ENCODE assay signal across 31 mouse cellular contexts in the genomic region with DNA sequence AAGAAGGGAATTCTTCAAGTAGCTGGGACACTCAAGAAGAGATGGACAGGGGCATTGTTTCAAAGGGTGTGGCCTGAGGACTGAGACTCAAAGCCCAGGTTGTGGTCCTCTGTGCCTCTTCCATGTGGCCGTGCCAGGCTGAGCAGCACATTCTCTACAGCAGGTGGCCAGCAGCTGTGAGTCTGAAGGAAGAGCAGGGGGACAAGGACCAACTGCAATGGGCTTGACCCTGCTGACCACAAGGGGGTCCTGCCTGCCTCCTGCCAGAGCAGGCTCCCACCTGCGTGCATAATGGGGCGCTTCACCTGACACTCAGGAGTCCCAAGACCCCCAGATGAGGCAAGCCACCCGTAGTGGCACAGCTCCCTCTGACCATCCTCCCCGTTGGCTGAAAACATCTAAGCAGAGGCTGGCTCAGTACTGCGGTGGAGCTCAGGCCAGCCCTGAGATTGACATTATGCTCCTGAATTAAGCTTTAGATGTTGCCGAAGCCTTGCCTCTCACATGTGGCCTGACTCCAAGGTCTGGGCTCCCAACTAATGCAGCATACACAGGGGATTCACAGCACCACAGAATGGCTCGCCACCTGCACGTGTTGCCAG. TPM values are rescaled to one million over a fixed set of nuclear protein-coding genes. Genes with fewer than 3 reads are reported as not detected.
DNase-seq lines count a peak whose midpoint lies in the region; ATAC-seq and TF ChIP-seq lines count a peak whose summit lies in the region.
"Had no signal": no experiment of that assay in that cellular context is flagged by ENCODE, and none has a peak within 500 bp of the region (broad histone marks: within the 10 kb centered on the region; RNA-seq: fewer than 3 reads in every experiment).

No protein-coding gene starts in this region.

- intact Hi-C loops in gastrocnemius, adult 2 months (cut with DNase I): no loop called here

- no peaks in the 10 kb centered on the region for H3K27me3 ChIP-seq in forebrain, embryonic 15.5 days
- H3K27me3 ChIP-seq in forebrain, embryonic 14.5 days (replicated peaks; ENCODE audit: control insufficient read depth, insufficient read depth, low read length): no peaks in the 10 kb centered on the region
- no peaks in the 10 kb centered on the region for H3K27me3 ChIP-seq in kidney, adult 2 months (replicated peaks; ENCODE audit: control insufficient read depth, insufficient read depth, low read length)
- H3K27me3 ChIP-seq: CH12.LX; heart, embryonic 12.5 days; heart, embryonic 15.5 days; Patski had no signal

- TF ChIP-seq CTCF in gastrocnemius, adult 2 months (IDR thresholded peaks at IDR 0.05): no peak
- TF ChIP-seq CTCF in layer of hippocampus, adult 2 months (conservative IDR thresholded peaks at IDR 0.05): no peak
- TF ChIP-seq CTCF in cortical plate, adult 2 months (IDR thresholded peaks at IDR 0.05; ENCODE audit: extremely low read depth, insufficient read depth, low read length): no peak
- TF ChIP-seq CTCF in kidney, adult 2 months (conservative IDR thresholded peaks at IDR 0.05; ENCODE audit: insufficient read depth, insufficient read length, low read depth, low read length): no peak

- H3K9me3 ChIP-seq in forebrain, embryonic 15.5 days: no peaks in the 10 kb centered on the region
- no peaks in the 10 kb centered on the region for H3K9me3 ChIP-seq in forebrain, embryonic 14.5 days (replicated peaks; ENCODE audit: control insufficient read depth, low read length)
- H3K9me3 ChIP-seq: G1E; heart, embryonic 12.5 days; heart, embryonic 15.5 days; hindbrain, embryonic 10.5 days had no signal

- no peak for TF ChIP-seq POLR2A in cortical plate, adult 2 months (IDR thresholded peaks at IDR 0.05; ENCODE audit: extremely low read depth, insufficient read depth, low read length)
- TF ChIP-seq POLR2A in kidney, adult 2 months (IDR thresholded peaks at IDR 0.05; ENCODE audit: low read depth, low read length): no peak

- peak overlapping the region; percentile 42 for H3K27ac ChIP-seq in forebrain, embryonic 15.5 days (replicated peaks)
- no peak overlapping the region for H3K27ac ChIP-seq in forebrain, embryonic 14.5 days (ENCODE audit: low read depth, low read length)
- peak overlapping the region; percentile 97 for H3K27ac ChIP-seq in gastrocnemius, adult 2 months
- peak overlapping the region; percentile 89 for H3K27ac ChIP-seq in layer of hippocampus, adult 2 months
- 0 out of 2 replicates have a peak overlapping the region, but pooled peaks have one; percentile 4 for H3K27ac ChIP-seq in cortical plate, adult 2 months (ENCODE audit: insufficient read depth, low read length)
- no peak overlapping the region for H3K27ac ChIP-seq in kidney, adult 2 months (ENCODE audit: insufficient read depth, low read depth, low read length)
- H3K27ac ChIP-seq: hindbrain, embryonic 10.5 days; hindbrain, embryonic 14.5 days had no signal

- no peak overlapping the region for H3K4me3 ChIP-seq in forebrain, embryonic 15.5 days
- no peak overlapping the region for H3K4me3 ChIP-seq in forebrain, embryonic 14.5 days (ENCODE audit: low read depth, low read length)
- no peak overlapping the region for H3K4me3 ChIP-seq in gastrocnemius, adult 2 months
- H3K4me3 ChIP-seq in layer of hippocampus, adult 2 months: no peak overlapping the region
- H3K4me3 ChIP-seq in cortical plate, adult 2 months (ENCODE audit: insufficient read depth, low read length): no peak overlapping the region
- no peak overlapping the region for H3K4me3 ChIP-seq in kidney, adult 2 months (ENCODE audit: insufficient read depth, low read depth, low read length)
- H3K4me3 ChIP-seq: heart, embryonic 12.5 days; heart, embryonic 15.5 days; hindbrain, embryonic 10.5 days had no signal

- 87% methylated on average over 9 of the region's 9 CpGs for WGBS in forebrain, embryonic 15.5 days
- WGBS in forebrain, embryonic 14.5 days: 91% methylated on average over 9 of the region's 9 CpGs
- WGBS in kidney, adult 2 months: 91% methylated on average over 9 of the region's 9 CpGs

- H3K4me2 ChIP-seq in forebrain, embryonic 15.5 days (replicated peaks): no peak overlapping the region
- H3K4me2 ChIP-seq in forebrain, embryonic 14.5 days (ENCODE audit: low read length): no peak overlapping the region
- H3K4me2 ChIP-seq: heart, embryonic 12.5 days; heart, embryonic 15.5 days; hindbrain, embryonic 14.5 days had no signal

- no peak overlapping the region for H3K9ac ChIP-seq in forebrain, embryonic 15.5 days (replicated peaks)
- no peak overlapping the region for H3K9ac ChIP-seq in forebrain, embryonic 14.5 days (ENCODE audit: low read length)
- H3K9ac ChIP-seq: heart, embryonic 12.5 days; heart, embryonic 15.5 days; hindbrain, embryonic 14.5 days had no signal

- H3K36me3 ChIP-seq in forebrain, embryonic 15.5 days: peaks cover 41% of the 10 kb centered on the region
- peaks cover 57% of the 10 kb centered on the region for H3K36me3 ChIP-seq in forebrain, embryonic 14.5 days (ENCODE audit: control insufficient read depth, insufficient read depth, low read length)
- H3K36me3 ChIP-seq in kidney, adult 2 months (ENCODE audit: control insufficient read depth, insufficient read depth, low read length): 0 out of 2 replicates have a peak, but pooled peaks cover 2% of the 10 kb centered on the region

- no peak for ATAC-seq in forebrain, embryonic 15.5 days (replicated peaks)
- ATAC-seq in forebrain, embryonic 14.5 days: no peak
- ATAC-seq: hindbrain, postnatal 0 days; inflammation-experienced regulatory T-cells, adult 6 months; intestine, embryonic 16.5 days; Patski had no signal

- 0 out of 2 replicates have a peak, but pooled peaks cover 4% of the 10 kb centered on the region for H3K4me1 ChIP-seq in forebrain, embryonic 15.5 days
- H3K4me1 ChIP-seq in forebrain, embryonic 14.5 days (ENCODE audit: control insufficient read depth, insufficient read depth, low read length): no peaks in the 10 kb centered on the region
- H3K4me1 ChIP-seq in cortical plate, adult 2 months (ENCODE audit: control insufficient read depth, insufficient read depth, low read length): no peaks in the 10 kb centered on the region
- peaks cover 10% of the 10 kb centered on the region for H3K4me1 ChIP-seq in kidney, adult 2 months (ENCODE audit: control insufficient read depth, insufficient read depth, low read length)

- DNase-seq in forebrain, embryonic 14.5 days (ENCODE audit: low spot score): no peak
- DNase-seq in gastrocnemius, adult 2 months: peak; percentile 23
- DNase-seq in gastrocnemius, postnatal 25 days: no peak
- no peak for DNase-seq in layer of hippocampus, adult 2 months (ENCODE audit: low spot score in 2 of 2)
- DNase-seq in layer of hippocampus, postnatal 14 days (ENCODE audit: low spot score in 2 of 2): no peak
- DNase-seq in kidney, adult 2 months: no peak
- DNase-seq: adrenal gland, postnatal 10 days; B cell, adult 2 months; cerebellum, adult 11-12 months; cerebellum, adult 8-10 months; cerebellum, postnatal 36 days; gastrocnemius, postnatal 36 days; heart, postnatal 10 days; heart, postnatal 36 days; kidney, adult 18-20 months had no signal

RNA-seq across cellular contexts. Expression of a gene that starts 19.4 kb away (rescaled TPM):
- 16.6 and 17.1 TPM in 2 replicates for polyA plus RNA-seq in forebrain, embryonic 15.5 days (2015; fragmentation: Nextera tagmentation; extraction: Ambion mirVana)
- polyA plus RNA-seq in forebrain, embryonic 14.5 days (2014; fragmentation: Nextera tagmentation; extraction: Ambion mirVana): 12.4 TPM in 2 replicates
- total RNA-seq in gastrocnemius, adult 2 months (2021): 10 to 100 TPM in 1 of 2 experiments, 1 to 10 TPM in 1; 6.9 to 14.2 TPM
- total RNA-seq in gastrocnemius, postnatal 25 days (2021): 1 to 10 TPM; 6.8 to 9.4 TPM
- total RNA-seq in layer of hippocampus, adult 2 months (2021): 10 to 100 TPM; 33.5 to 37.2 TPM
- 10 to 100 TPM; 25.6 to 26.4 TPM for total RNA-seq in layer of hippocampus, postnatal 14 days (2021)
- polyA plus RNA-seq in cortical plate, adult 2 months (2012; rRNA removed): 32.2 and 34.2 TPM in 2 replicates
- polyA plus RNA-seq in kidney, adult 2 months (2012; rRNA removed): 36.3 and 48.4 TPM in 2 replicates

RNA-seq across cellular contexts. Expression of a gene that starts 19.7 kb away (rescaled TPM):
- polyA plus RNA-seq in forebrain, embryonic 15.5 days (2015; fragmentation: Nextera tagmentation; extraction: Ambion mirVana): 30.8 and 33.4 TPM in 2 replicates
- polyA plus RNA-seq in forebrain, embryonic 14.5 days (2014; fragmentation: Nextera tagmentation; extraction: Ambion mirVana): 19.1 and 24.8 TPM in 2 replicates
- 1 to 10 TPM; 4.7 to 5.0 TPM for total RNA-seq in gastrocnemius, adult 2 months (2021)
- 1 to 10 TPM; 3.5 to 4.7 TPM for total RNA-seq in gastrocnemius, postnatal 25 days (2021)
- 10 to 100 TPM; 77.0 to 77.6 TPM for total RNA-seq in layer of hippocampus, adult 2 months (2021)
- 10 to 100 TPM; 64.2 to 65.0 TPM for total RNA-seq in layer of hippocampus, postnatal 14 days (2021)
- 44.6 and 45.0 TPM in 2 replicates for polyA plus RNA-seq in cortical plate, adult 2 months (2012; rRNA removed)
- polyA plus RNA-seq in kidney, adult 2 months (2012; rRNA removed): 28.8 and 32.3 TPM in 2 replicates

RNA-seq across cellular contexts. Expression of a gene that starts 29.5 kb away (rescaled TPM):
- polyA plus RNA-seq in forebrain, embryonic 15.5 days (2015; fragmentation: Nextera tagmentation; extraction: Ambion mirVana): 4.6 and 5.6 TPM in 2 replicates
- 5.3 and 5.7 TPM in 2 replicates for polyA plus RNA-seq in forebrain, embryonic 14.5 days (2014; fragmentation: Nextera tagmentation; extraction: Ambion mirVana)
- 10 to 100 TPM in 1 of 2 experiments, 1 to 10 TPM in 1; 9.8 to 12.6 TPM for total RNA-seq in gastrocnemius, adult 2 months (2021)
- total RNA-seq in gastrocnemius, postnatal 25 days (2021): 10 to 100 TPM; 10.9 to 16.2 TPM
- 1 to 10 TPM; 7.2 to 9.8 TPM for total RNA-seq in layer of hippocampus, adult 2 months (2021)
- total RNA-seq in layer of hippocampus, postnatal 14 days (2021): 1 to 10 TPM; 8.9 to 9.0 TPM
- polyA plus RNA-seq in cortical plate, adult 2 months (2012; rRNA removed): 5.8 and 6.1 TPM in 2 replicates
- polyA plus RNA-seq in kidney, adult 2 months (2012; rRNA removed): 111 and 119 TPM in 2 replicates

RNA-seq across cellular contexts. Expression of a gene that starts 57.8 kb away (rescaled TPM):
- 0.76 and 1.6 TPM in 2 replicates for polyA plus RNA-seq in forebrain, embryonic 15.5 days (2015; fragmentation: Nextera tagmentation; extraction: Ambion mirVana)
- 0.80 and 1.1 TPM in 2 replicates for polyA plus RNA-seq in forebrain, embryonic 14.5 days (2014; fragmentation: Nextera tagmentation; extraction: Ambion mirVana)
- not detected for total RNA-seq in gastrocnemius, adult 2 months (2021)
- not detected for total RNA-seq in gastrocnemius, postnatal 25 days (2021)
- not detected for total RNA-seq in layer of hippocampus, adult 2 months (2021)
- total RNA-seq in layer of hippocampus, postnatal 14 days (2021): under 1 TPM; 0.45 to 0.92 TPM
- polyA plus RNA-seq in cortical plate, adult 2 months (2012; rRNA removed): 0.21 TPM in 2 replicates
- polyA plus RNA-seq in kidney, adult 2 months (2012; rRNA removed): 0.30 and 0.58 TPM in 2 replicates
- total RNA-seq: adrenal gland, adult 18-20 months; adrenal gland, postnatal 10 days; adrenal gland, postnatal 4 days; CH12.LX; G1E; gastrocnemius, postnatal 36 days; granulocyte monocyte progenitor cell, adult 5-6 weeks had no signal
- polyA plus RNA-seq: embryonic facial prominence, embryonic 14.5 days; G1E; inflammation-experienced regulatory T-cells, adult 6 months had no signal

Comparison
In these comparisons a context has a peak if more than half of its experiments do, and no peak if none do; other contexts are left out.
1. H3K27ac ChIP-seq: peak in forebrain, embryonic 15.5 days (single experiment), gastrocnemius, adult 2 months (single experiment), layer of hippocampus, adult 2 months (single experiment) and cortical plate, adult 2 months (single experiment); none in forebrain, embryonic 14.5 days (single experiment) and kidney, adult 2 months (single experiment).
2. RNA of a gene that starts 19.7 kb away (total RNA-seq): 77.0 to 77.6 TPM in layer of hippocampus, adult 2 months and 64.2 to 65.0 TPM in layer of hippocampus, postnatal 14 days; 4.7 to 5.0 TPM in gastrocnemius, adult 2 months and 3.5 to 4.7 TPM in gastrocnemius, postnatal 25 days; every median in the first group is over 10 times any median in the second.